Mouse (Mus musculus) spleen, adult 2 months (tissue): Measurements from ENCODE around the gene Btla.

Experiments used
- CTCF ChIP-seq: fragments of 200-500 bp; IDR thresholded peaks from 2 replicates; pipeline ENCODE4 v1.5.1; 2011; ENCODE audit warnings: mild to moderate bottlenecking, inconsistent platforms; ENCODE audit not compliant: insufficient read depth, insufficient read length, insufficient replicate concordance; ENCODE audit errors: extremely low read depth
- POLR2A ChIP-seq: fragments of 200-500 bp; IDR thresholded peaks from 2 replicates; pipeline ENCODE4 v1.6.1; 2011; ENCODE audit warnings: low read depth, low read length, inconsistent platforms

DNA sequence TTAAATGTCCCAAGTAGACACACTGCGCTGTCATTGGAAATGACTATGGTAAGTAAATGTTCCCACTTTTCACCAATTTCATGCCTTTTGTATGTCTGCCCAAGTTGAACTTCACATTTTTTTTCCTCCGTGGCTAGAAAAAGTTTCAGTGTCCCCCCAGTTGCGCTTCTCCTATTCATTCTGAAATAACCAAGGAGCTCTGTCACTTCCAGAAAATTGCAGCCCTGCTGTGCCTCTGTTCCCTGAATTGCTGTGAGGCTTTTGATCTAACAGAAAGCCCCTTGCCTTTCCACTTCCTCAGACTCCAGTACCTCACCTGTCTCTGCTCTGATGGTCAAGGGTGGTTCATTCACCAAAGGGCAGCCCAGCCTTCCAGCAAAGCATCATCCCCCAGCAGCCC lies 8.9 kb downstream of the Btla start:
- no peak for TF ChIP-seq CTCF
- TF ChIP-seq POLR2A = no peak
